Mouse (Mus musculus): ENCODE measurements at regions not wholly inside any gene's neighbourhood (a gene's known extent, or its start where the extent isn't known, plus 50 kb on each side); places are given as distances from the start of the nearest gene placed in this dataset.
A peak's percentile ranks its signal among the peaks of the same experiment; 100 is the strongest.

- H3K9ac ChIP-seq (ENCODE audit: low read length), result no peak overlapping the region
- whole genome bisulfite sequencing, result 90% methylated on average over 4 of the region's 4 CpGs
- no peak overlapping the region for H3K27ac ChIP-seq (ENCODE audit: low read length)
- no peak overlapping the region for H3K4me3 ChIP-seq (replicated peaks; ENCODE audit: low read length)
- H3K27me3 ChIP-seq (ENCODE audit: control insufficient read depth, insufficient read depth, low read length), result no peaks in the 10 kb centered on the region
- no peaks in the 10 kb centered on the region for H3K9me3 ChIP-seq (replicated peaks; ENCODE audit: control insufficient read depth, low read length)
- no peaks in the 10 kb centered on the region for H3K4me1 ChIP-seq (ENCODE audit: control insufficient read depth, insufficient read depth, low read length)
- ATAC-seq (ENCODE audit: insufficient read depth, low FRiP score), result no peak
- no peak overlapping the region for H3K4me2 ChIP-seq (ENCODE audit: low read depth, low read length)
- H3K36me3 ChIP-seq (ENCODE audit: control insufficient read depth, insufficient read depth, low read length), result no peaks in the 10 kb centered on the region
These were observed 404.5 kb upstream of the Pou3f2 start for GRCm38 (mm10) chr4:22892694-22893046.

GRCm38 (mm10) chr4:22891974-22892693 lies 404.0 kb upstream of the Pou3f2 start:
- no peaks in the 10 kb centered on the region for H3K27me3 ChIP-seq (ENCODE audit: control insufficient read depth, insufficient read depth, low read length)
- no peaks in the 10 kb centered on the region for H3K9me3 ChIP-seq (replicated peaks; ENCODE audit: control insufficient read depth, low read length)
- H3K4me1 ChIP-seq (ENCODE audit: control insufficient read depth, insufficient read depth, low read length), result no peaks in the 10 kb centered on the region
- no peak overlapping the region for H3K9ac ChIP-seq (ENCODE audit: low read length)
- no peaks in the 10 kb centered on the region for H3K36me3 ChIP-seq (ENCODE audit: control insufficient read depth, insufficient read depth, low read length)
- ATAC-seq (ENCODE audit: insufficient read depth, low FRiP score), result no peak
- H3K4me3 ChIP-seq (replicated peaks; ENCODE audit: low read length), result no peak overlapping the region
- no peak overlapping the region for H3K4me2 ChIP-seq (ENCODE audit: low read depth, low read length)
- WGBS, result 59% methylated on average over 3 of the region's 3 CpGs
- H3K27ac ChIP-seq (ENCODE audit: low read length), result no peak overlapping the region

- Histone ChIP-seq H3K9ac (ENCODE audit: low read length) (no peak overlapping the region), H3K9me3 (replicated peaks; ENCODE audit: control insufficient read depth, low read length) (no peaks in the 10 kb centered on the region), H3K36me3 (ENCODE audit: control insufficient read depth, insufficient read depth, low read length) (no peaks in the 10 kb centered on the region), H3K4me2 (ENCODE audit: low read depth, low read length) (no peak overlapping the region), H3K27me3 (ENCODE audit: control insufficient read depth, insufficient read depth, low read length) (no peaks in the 10 kb centered on the region), H3K27ac (ENCODE audit: low read length) (no peak overlapping the region), H3K4me1 (ENCODE audit: control insufficient read depth, insufficient read depth, low read length) (no peaks in the 10 kb centered on the region), H3K4me3 (replicated peaks; ENCODE audit: low read length) (no peak overlapping the region)
- no peak for ATAC-seq (ENCODE audit: insufficient read depth, low FRiP score)
- WGBS, result 59% methylated on average over 7 of the region's 7 CpGs
These were observed 392.5 kb upstream of the Pou3f2 start for GRCm38 (mm10) chr4:22880692-22881091.

- 68% methylated on average over 3 of the region's 3 CpGs for WGBS
- Histone ChIP-seq H3K4me1 (ENCODE audit: control insufficient read depth, insufficient read depth, low read length) (no peaks in the 10 kb centered on the region), H3K4me2 (ENCODE audit: low read depth, low read length) (no peak overlapping the region)
These were observed 387.2 kb upstream of the Pou3f2 start for GRCm38 (mm10) chr4:22875392-22875791.

GRCm38 (mm10) chr4:22836124-22836445 lies 347.9 kb upstream of the Pou3f2 start:
- no peak overlapping the region for H3K4me3 ChIP-seq (replicated peaks; ENCODE audit: low read length)

More at GRCm38 (mm10) chr4:22875392-22875791, 387.2 kb upstream of the Pou3f2 start:
- Histone ChIP-seq H3K27ac (ENCODE audit: low read length) (no peak overlapping the region), H3K4me3 (replicated peaks; ENCODE audit: low read length) (no peak overlapping the region), H3K36me3 (ENCODE audit: control insufficient read depth, insufficient read depth, low read length) (no peaks in the 10 kb centered on the region), H3K9me3 (replicated peaks; ENCODE audit: control insufficient read depth, low read length) (no peaks in the 10 kb centered on the region), H3K9ac (ENCODE audit: low read length) (no peak overlapping the region), H3K27me3 (ENCODE audit: control insufficient read depth, insufficient read depth, low read length) (no peaks in the 10 kb centered on the region)
- no peak for ATAC-seq (ENCODE audit: insufficient read depth, low FRiP score)

GRCm38 (mm10) chr4:22835381-22836123 lies 347.4 kb upstream of the Pou3f2 start:
- no peaks in the 10 kb centered on the region for H3K36me3 ChIP-seq (ENCODE audit: control insufficient read depth, insufficient read depth, low read length)
- H3K9me3 ChIP-seq (replicated peaks; ENCODE audit: control insufficient read depth, low read length), result no peaks in the 10 kb centered on the region
- no peak for ATAC-seq (ENCODE audit: insufficient read depth, low FRiP score)
- H3K27me3 ChIP-seq (ENCODE audit: control insufficient read depth, insufficient read depth, low read length), result no peaks in the 10 kb centered on the region
- H3K4me2 ChIP-seq (ENCODE audit: low read depth, low read length), result peak overlapping the region; percentile 16; the same call in 1 of the 2 replicates
- H3K27ac ChIP-seq (ENCODE audit: low read length), result no peak overlapping the region
- H3K4me3 ChIP-seq (replicated peaks; ENCODE audit: low read length), result no peak overlapping the region
- no peak overlapping the region for H3K9ac ChIP-seq (ENCODE audit: low read length)
- H3K4me1 ChIP-seq (ENCODE audit: control insufficient read depth, insufficient read depth, low read length), result peaks cover 6% of the 10 kb centered on the region; the same call in 1 of the 2 replicates
- whole genome bisulfite sequencing, result 7% methylated on average over 9 of the region's 9 CpGs

More at GRCm38 (mm10) chr4:22836124-22836445, 347.9 kb upstream of the Pou3f2 start:
- Histone ChIP-seq H3K27ac (ENCODE audit: low read length) (no peak overlapping the region), H3K4me1 (ENCODE audit: control insufficient read depth, insufficient read depth, low read length) (peaks cover 6% of the 10 kb centered on the region; the same call in 1 of the 2 replicates), H3K9ac (ENCODE audit: low read length) (no peak overlapping the region), H3K4me2 (ENCODE audit: low read depth, low read length) (peak overlapping the region; percentile 16; the same call in 1 of the 2 replicates), H3K36me3 (ENCODE audit: control insufficient read depth, insufficient read depth, low read length) (no peaks in the 10 kb centered on the region), H3K9me3 (replicated peaks; ENCODE audit: control insufficient read depth, low read length) (no peaks in the 10 kb centered on the region), H3K27me3 (ENCODE audit: control insufficient read depth, insufficient read depth, low read length) (no peaks in the 10 kb centered on the region)
- WGBS, result 50% methylated on average over 7 of the region's 7 CpGs
- no peak for ATAC-seq (ENCODE audit: insufficient read depth, low FRiP score)

- no peak overlapping the region for H3K4me3 ChIP-seq (replicated peaks; ENCODE audit: low read length)
- ATAC-seq (ENCODE audit: insufficient read depth, low FRiP score), result no peak
- H3K27ac ChIP-seq (ENCODE audit: low read length), result no peak overlapping the region
- H3K4me1 ChIP-seq (ENCODE audit: control insufficient read depth, insufficient read depth, low read length), result peaks cover 6% of the 10 kb centered on the region; the same call in 1 of the 2 replicates
- H3K9me3 ChIP-seq (replicated peaks; ENCODE audit: control insufficient read depth, low read length), result no peaks in the 10 kb centered on the region
- H3K27me3 ChIP-seq (ENCODE audit: control insufficient read depth, insufficient read depth, low read length), result no peaks in the 10 kb centered on the region
- no peaks in the 10 kb centered on the region for H3K36me3 ChIP-seq (ENCODE audit: control insufficient read depth, insufficient read depth, low read length)
- no peak overlapping the region for H3K4me2 ChIP-seq (ENCODE audit: low read depth, low read length)
- H3K9ac ChIP-seq (ENCODE audit: low read length), result no peak overlapping the region
- 53% methylated on average over 1 of the region's 1 CpGs for WGBS
These were observed 345.8 kb upstream of the Pou3f2 start for GRCm38 (mm10) chr4:22833851-22834440.

GRCm38 (mm10) chr4:22803665-22804064 lies 315.5 kb upstream of the Pou3f2 start:
- no peaks in the 10 kb centered on the region for H3K9me3 ChIP-seq (replicated peaks; ENCODE audit: control insufficient read depth, low read length)
- no peaks in the 10 kb centered on the region for H3K36me3 ChIP-seq (ENCODE audit: control insufficient read depth, insufficient read depth, low read length)
- no peak overlapping the region for H3K4me2 ChIP-seq (ENCODE audit: low read depth, low read length)
- no peak for ATAC-seq (ENCODE audit: insufficient read depth, low FRiP score)
- H3K4me1 ChIP-seq (ENCODE audit: control insufficient read depth, insufficient read depth, low read length), result no peaks in the 10 kb centered on the region
- 20% methylated on average over 3 of the region's 3 CpGs for WGBS
- H3K27ac ChIP-seq (ENCODE audit: low read length), result no peak overlapping the region
- H3K4me3 ChIP-seq (replicated peaks; ENCODE audit: low read length), result no peak overlapping the region
- H3K9ac ChIP-seq (ENCODE audit: low read length), result no peak overlapping the region
- H3K27me3 ChIP-seq (ENCODE audit: control insufficient read depth, insufficient read depth, low read length), result no peaks in the 10 kb centered on the region

GRCm38 (mm10) chr4:22792826-22793225 lies 304.7 kb upstream of the Pou3f2 start:
- H3K9me3 ChIP-seq (replicated peaks; ENCODE audit: control insufficient read depth, low read length), result no peaks in the 10 kb centered on the region
- ATAC-seq (ENCODE audit: insufficient read depth, low FRiP score), result no peak
- 69% methylated on average over 1 of the region's 1 CpGs for WGBS
- H3K27ac ChIP-seq (ENCODE audit: low read length), result no peak overlapping the region
- H3K9ac ChIP-seq (ENCODE audit: low read length), result no peak overlapping the region
- no peak overlapping the region for H3K4me2 ChIP-seq (ENCODE audit: low read depth, low read length)
- no peaks in the 10 kb centered on the region for H3K36me3 ChIP-seq (ENCODE audit: control insufficient read depth, insufficient read depth, low read length)
- H3K4me1 ChIP-seq (ENCODE audit: control insufficient read depth, insufficient read depth, low read length), result no peaks in the 10 kb centered on the region
- H3K4me3 ChIP-seq (replicated peaks; ENCODE audit: low read length), result no peak overlapping the region
- no peaks in the 10 kb centered on the region for H3K27me3 ChIP-seq (ENCODE audit: control insufficient read depth, insufficient read depth, low read length)

Measured in stomach, embryonic 16.5 days (tissue).